Comparison of ENCODE assay signal across 10 mouse cellular contexts in genomic region chrX:57521117-57522095, GRCm38 (mm10). TPM values are rescaled to one million over a fixed set of nuclear protein-coding genes. Genes with fewer than 3 reads are reported as not detected.
DNase-seq lines count a peak whose midpoint lies in the region; ATAC-seq and TF ChIP-seq lines count a peak whose summit lies in the region.
"Had no signal": no experiment of that assay in that cellular context is flagged by ENCODE, and none has a peak within 500 bp of the region (broad histone marks: within the 10 kb centered on the region; RNA-seq: fewer than 3 reads in every experiment).

No protein-coding gene starts in this region.

- H3K27me3 ChIP-seq in heart, embryonic 11.5 days (ENCODE audit: control insufficient read depth, insufficient read depth, low read length): no peaks in the 10 kb centered on the region
- H3K27me3 ChIP-seq in heart, embryonic 10.5 days (ENCODE audit: insufficient read depth, poor library complexity, severe bottlenecking): no peaks in the 10 kb centered on the region
- no peaks in the 10 kb centered on the region for H3K27me3 ChIP-seq in E14TG2a.4 (ENCODE audit: insufficient read depth, low read length)
- no peaks in the 10 kb centered on the region for H3K27me3 ChIP-seq in forebrain, embryonic 12.5 days
- peaks cover 14% of the 10 kb centered on the region; the same call in 1 of the 2 replicates for H3K27me3 ChIP-seq in limb, embryonic 13.5 days

- WGBS in heart, embryonic 11.5 days (ENCODE audit: insufficient replicate concordance): 35% methylated on average over 28 of the region's 28 CpGs
- 42% methylated on average over 28 of the region's 28 CpGs for WGBS in heart, embryonic 10.5 days
- WGBS in forebrain, embryonic 12.5 days: 37% methylated on average over 28 of the region's 28 CpGs
- 34% methylated on average over 28 of the region's 28 CpGs for WGBS in limb, embryonic 13.5 days

- DNase-seq in heart, embryonic 10.5 days (ENCODE audit: low spot score): no peak
- no peak for DNase-seq in MN1 (ENCODE audit: low spot score)
- no peak for DNase-seq in adrenal gland, postnatal 4 days (ENCODE audit: low spot score in 2 of 2)
- DNase-seq in cerebellum, postnatal 4 days (ENCODE audit: low spot score in 2 of 2): no peak
- DNase-seq: gastrocnemius, postnatal 36 days had no signal

- H3K9ac ChIP-seq in heart, embryonic 11.5 days (ENCODE audit: low read depth, low read length): no peak overlapping the region
- H3K9ac ChIP-seq in forebrain, embryonic 12.5 days: no peak overlapping the region
- H3K9ac ChIP-seq in limb, embryonic 13.5 days: no peak overlapping the region

- H3K9me3 ChIP-seq in heart, embryonic 11.5 days (replicated peaks; ENCODE audit: control insufficient read depth, low read length): no peaks in the 10 kb centered on the region
- no peaks in the 10 kb centered on the region for H3K9me3 ChIP-seq in heart, embryonic 10.5 days
- no peaks in the 10 kb centered on the region for H3K9me3 ChIP-seq in E14TG2a.4 (ENCODE audit: low read length)
- no peaks in the 10 kb centered on the region for H3K9me3 ChIP-seq in forebrain, embryonic 12.5 days
- no peaks in the 10 kb centered on the region for H3K9me3 ChIP-seq in limb, embryonic 13.5 days

- H3K4me3 ChIP-seq in heart, embryonic 11.5 days (ENCODE audit: low read depth, low read length): no peak overlapping the region
- H3K4me3 ChIP-seq in heart, embryonic 10.5 days: no peak overlapping the region
- 0 out of 2 replicates have a peak overlapping the region, but pooled peaks have one; percentile 7 for H3K4me3 ChIP-seq in E14TG2a.4 (replicated peaks; ENCODE audit: low read length)
- H3K4me3 ChIP-seq in forebrain, embryonic 12.5 days (replicated peaks): peak overlapping the region; percentile 17
- peak overlapping the region; percentile 12; the same call in 1 of the 2 replicates for H3K4me3 ChIP-seq in limb, embryonic 13.5 days

- H3K4me1 ChIP-seq in heart, embryonic 11.5 days (ENCODE audit: control insufficient read depth, insufficient read depth, low read length): no peaks in the 10 kb centered on the region
- no peaks in the 10 kb centered on the region for H3K4me1 ChIP-seq in heart, embryonic 10.5 days
- H3K4me1 ChIP-seq in E14TG2a.4 (replicated peaks; ENCODE audit: low read depth, low read length): no peaks in the 10 kb centered on the region; the same call in 1 of the 2 replicates
- no peaks in the 10 kb centered on the region for H3K4me1 ChIP-seq in forebrain, embryonic 12.5 days
- H3K4me1 ChIP-seq in limb, embryonic 13.5 days: no peaks in the 10 kb centered on the region

- ATAC-seq in heart, embryonic 11.5 days (replicated peaks; ENCODE audit: insufficient number of reproducible peaks, low FRiP score, low TSS enrichment): no peak
- ATAC-seq in forebrain, embryonic 12.5 days (ENCODE audit: low FRiP score): no peak
- ATAC-seq in limb, embryonic 13.5 days (ENCODE audit: low FRiP score, low read depth): no peak

- H3K27ac ChIP-seq in heart, embryonic 11.5 days (ENCODE audit: low read depth, low read length): no peak overlapping the region
- no peak overlapping the region for H3K27ac ChIP-seq in heart, embryonic 10.5 days
- H3K27ac ChIP-seq in forebrain, embryonic 12.5 days: no peak overlapping the region
- no peak overlapping the region for H3K27ac ChIP-seq in limb, embryonic 13.5 days

- H3K36me3 ChIP-seq in heart, embryonic 11.5 days (ENCODE audit: control insufficient read depth, insufficient read depth, low read length): no peaks in the 10 kb centered on the region
- H3K36me3 ChIP-seq in heart, embryonic 10.5 days: no peaks in the 10 kb centered on the region
- no peaks in the 10 kb centered on the region for H3K36me3 ChIP-seq in E14TG2a.4 (ENCODE audit: insufficient read depth, low read length)
- H3K36me3 ChIP-seq in forebrain, embryonic 12.5 days (replicated peaks): no peaks in the 10 kb centered on the region
- H3K36me3 ChIP-seq in limb, embryonic 13.5 days: no peaks in the 10 kb centered on the region

- H3K4me2 ChIP-seq in heart, embryonic 11.5 days: peak overlapping the region; percentile 45
- peak overlapping the region; percentile 43 for H3K4me2 ChIP-seq in forebrain, embryonic 12.5 days
- peak overlapping the region; percentile 41 for H3K4me2 ChIP-seq in limb, embryonic 13.5 days (replicated peaks)

- peak; percentile 18; the same call in 1 of the 2 replicates for TF ChIP-seq CTCF in E14TG2a.4 (conservative IDR thresholded peaks at IDR 0.05; ENCODE audit: low read length)

RNA-seq across cellular contexts. Expression of gene Gpr101, which starts 17.8 kb away (rescaled TPM):
- polyA plus RNA-seq in heart, embryonic 11.5 days (2014; fragmentation: Nextera tagmentation; extraction: Ambion mirVana): not detected in 2 replicates
- polyA plus RNA-seq in heart, embryonic 10.5 days (2016; fragmentation: Nextera tagmentation; extraction: Ambion mirVana): not detected in 2 replicates
- polyA plus RNA-seq in forebrain, embryonic 12.5 days (2016; fragmentation: Nextera tagmentation; extraction: Ambion mirVana): 0.06 TPM in 1 of 2 replicates, not detected in the other
- polyA plus RNA-seq in limb, embryonic 13.5 days (2015; fragmentation: Nextera tagmentation; extraction: Ambion mirVana): not detected in 2 replicates
- not detected for total RNA-seq in adrenal gland, postnatal 4 days (2021)
- total RNA-seq: gastrocnemius, postnatal 36 days; neutrophil, adult 5-6 weeks had no signal

Comparison
In these comparisons a context has a peak if more than half of its experiments do, and no peak if none do; other contexts are left out.
1. H3K4me3 ChIP-seq: peak in E14TG2a.4 (single experiment), forebrain, embryonic 12.5 days (single experiment) and limb, embryonic 13.5 days (single experiment); none in heart, embryonic 11.5 days (single experiment) and heart, embryonic 10.5 days (single experiment).
2. Peak in every context shown above with its lines, with median percentiles within 50 percentile points of each other: H3K4me2 ChIP-seq.